In the genomic region with DNA sequence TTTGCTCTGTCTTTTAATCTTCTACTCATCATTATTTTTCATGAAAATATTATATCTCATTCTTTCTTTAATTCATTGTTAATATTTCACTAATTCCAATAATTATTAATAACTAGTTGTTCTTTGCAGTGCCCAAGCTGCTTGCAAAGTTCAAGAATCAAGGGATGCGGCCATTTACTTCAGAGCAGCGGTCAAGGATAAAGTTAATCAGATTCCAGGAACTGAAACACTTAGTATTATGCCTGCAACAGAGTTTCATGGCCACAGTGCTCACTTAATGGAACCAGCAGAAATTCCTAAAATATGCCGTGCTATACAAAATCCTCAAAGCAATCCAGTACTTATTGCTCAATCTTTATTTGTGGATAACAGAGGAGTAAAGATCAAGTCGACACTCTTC, we compare ENCODE assay signal across 28 mouse cellular contexts.
"Had no signal": no experiment of that assay in that cellular context is flagged by ENCODE, and none has a peak within 500 bp of the region (broad histone marks: within the 10 kb centered on the region; RNA-seq: fewer than 3 reads in every experiment).

No protein-coding gene starts in this region.

- H3K27me3 ChIP-seq: embryonic facial prominence, embryonic 12.5 days; embryonic facial prominence, embryonic 13.5 days; embryonic facial prominence, embryonic 15.5 days; forebrain, embryonic 12.5 days; forebrain, embryonic 13.5 days; forebrain, embryonic 15.5 days had no signal

- H3K9me3 ChIP-seq: embryonic facial prominence, embryonic 10.5 days; embryonic facial prominence, embryonic 12.5 days; embryonic facial prominence, embryonic 13.5 days; embryonic facial prominence, embryonic 15.5 days; forebrain, embryonic 10.5 days; forebrain, embryonic 12.5 days; forebrain, embryonic 13.5 days; forebrain, embryonic 15.5 days had no signal

- ATAC-seq: forebrain, embryonic 13.5 days; forebrain, embryonic 14.5 days; forebrain, embryonic 15.5 days; forebrain, embryonic 16.5 days; forebrain, postnatal 0 days had no signal

- H3K4me3 ChIP-seq: embryonic facial prominence, embryonic 10.5 days; embryonic facial prominence, embryonic 12.5 days; embryonic facial prominence, embryonic 13.5 days; embryonic facial prominence, embryonic 15.5 days; erythroblast, embryonic 14.5 days; forebrain, embryonic 10.5 days; forebrain, embryonic 12.5 days; forebrain, embryonic 13.5 days; forebrain, embryonic 15.5 days; gastrocnemius, adult 2 months had no signal

- DNase-seq: cerebellum, adult 2 months; cerebellum, adult 8-10 months; cerebellum, adult 9-10 months; cerebellum, adult 9-11 months; cerebellum, postnatal 10 days; cerebellum, postnatal 14 days; cerebellum, postnatal 25 days; cerebellum, postnatal 36 days; embryo, embryonic 11 days; forebrain, postnatal 0 days; gastrocnemius, adult 2 months; gastrocnemius, postnatal 10 days; gastrocnemius, postnatal 14 days; gastrocnemius, postnatal 25 days; gastrocnemius, postnatal 36 days; heart, adult 11 months; heart, adult 18-20 months had no signal

- H3K4me1 ChIP-seq: embryonic facial prominence, embryonic 10.5 days; embryonic facial prominence, embryonic 12.5 days; embryonic facial prominence, embryonic 15.5 days; forebrain, embryonic 10.5 days; forebrain, embryonic 12.5 days; forebrain, embryonic 13.5 days; forebrain, embryonic 15.5 days had no signal

- H3K27ac ChIP-seq: embryonic facial prominence, embryonic 10.5 days; embryonic facial prominence, embryonic 12.5 days; embryonic facial prominence, embryonic 13.5 days; embryonic facial prominence, embryonic 15.5 days; forebrain, embryonic 10.5 days; forebrain, embryonic 12.5 days; forebrain, embryonic 13.5 days; forebrain, embryonic 15.5 days; gastrocnemius, adult 2 months had no signal

- H3K36me3 ChIP-seq: embryonic facial prominence, embryonic 10.5 days; embryonic facial prominence, embryonic 12.5 days; embryonic facial prominence, embryonic 13.5 days; embryonic facial prominence, embryonic 15.5 days; forebrain, embryonic 10.5 days; forebrain, embryonic 12.5 days; forebrain, embryonic 15.5 days had no signal

- H3K9ac ChIP-seq: embryonic facial prominence, embryonic 12.5 days; embryonic facial prominence, embryonic 13.5 days; embryonic facial prominence, embryonic 15.5 days; forebrain, embryonic 12.5 days; forebrain, embryonic 13.5 days; forebrain, embryonic 15.5 days; forebrain, postnatal 0 days had no signal

- H3K4me2 ChIP-seq: embryonic facial prominence, embryonic 12.5 days; embryonic facial prominence, embryonic 13.5 days; embryonic facial prominence, embryonic 15.5 days; forebrain, embryonic 12.5 days; forebrain, embryonic 13.5 days; forebrain, embryonic 15.5 days had no signal
